Mouse (Mus musculus) heart, postnatal 0 days (tissue): ENCODE measurements around the gene Pcsk5. TPM values are rescaled to one million over a fixed set of nuclear protein-coding genes. Genes with fewer than 3 reads are reported as not detected.
A peak's percentile ranks its signal among the peaks of the same experiment; 100 is the strongest.

Experiments
- ATAC-seq: fragments of 200-750 bp; cut with Nextera tagmentation; 2 replicates; pipeline ENCODE4 v1.8.0; 2017; ENCODE audit warnings: low read depth, moderate number of reproducible peaks, moderate library complexity; ENCODE audit not compliant: insufficient read depth
- DNase-seq: peaks from one replicate; pipeline ENCODE4 v3.0.0-alpha.2; 2016; ENCODE audit warnings: low spot score
- H3K27ac ChIP-seq: fragments of 300-500 bp; sonication (generic); 2 replicates; pipeline ENCODE4 v1.5.1; 2014; ENCODE audit warnings: low read depth, mild to moderate bottlenecking
- H3K27me3 ChIP-seq: fragments of 300-500 bp; sonication (generic); 2 replicates; pipeline ENCODE4 v1.6.1; 2014; ENCODE audit warnings: low read length, mixed read lengths; ENCODE audit not compliant: control insufficient read depth, insufficient read depth
- H3K36me3 ChIP-seq: fragments of 300-500 bp; sonication (generic); replicated peaks from 2 replicates; pipeline ENCODE4 v1.6.1; 2014; ENCODE audit warnings: low read length, mixed read lengths; ENCODE audit not compliant: control insufficient read depth, insufficient read depth
- H3K4me1 ChIP-seq: fragments of 300-500 bp; sonication (generic); 2 replicates; pipeline ENCODE4 v1.6.1; 2014; ENCODE audit warnings: antibody characterized with exemption; ENCODE audit not compliant: control insufficient read depth, insufficient read depth
- H3K4me2 ChIP-seq: fragments of 300-500 bp; sonication (generic); 2 replicates; pipeline ENCODE4 v1.6.1; 2014; ENCODE audit warnings: low read depth, mild to moderate bottlenecking, low read length, moderate library complexity
- H3K4me3 ChIP-seq: fragments of 300-500 bp; sonication (generic); 2 replicates; pipeline ENCODE4 v1.5.1; 2014; ENCODE audit warnings: low read depth, low read length
- H3K9ac ChIP-seq: fragments of 300-500 bp; sonication (generic); replicated peaks from 2 replicates; pipeline ENCODE4 v1.6.1; 2014; ENCODE audit warnings: low read depth, low read length, mixed read lengths
- H3K9me3 ChIP-seq: fragments of 300-500 bp; sonication (generic); replicated peaks from 2 replicates; pipeline ENCODE4 v1.6.1; 2016; ENCODE audit warnings: low read length; ENCODE audit not compliant: control insufficient read depth
- CTCF ChIP-seq: IDR thresholded peaks from 2 replicates; pipeline ENCODE4 v1.5.1; 2016; ENCODE audit warnings: antibody characterized with exemption, control low read depth, low read depth
- EP300 ChIP-seq: IDR thresholded peaks from 2 replicates; pipeline ENCODE4 v1.6.1; 2016; ENCODE audit warnings: antibody characterized with exemption, low read depth
- WGBS: fragments of 180-500 bp; shearing (Covaris S2); extraction: QIAGEN DNeasy Blood & Tissue Kit; methylation state at CpG from one replicate; pipeline ENCODE4 v1.1.7; 2014; 5-methylcytosine and 5-hydroxymethylcytosine counted together
- polyA plus RNA-seq: library from polyadenylated mRNA; unstranded; fragments of >200 nt; fragmentation: Nextera tagmentation; extraction: Ambion mirVana; gene quantifications from 2 replicates; pipeline ENCODE4 v1.2.1, GENCODE M21; 2015
- total RNA-seq: library from RNA; depleted of rRNA; stranded (reverse); fragments of >200 nt; gene quantifications from 2 replicates; pipeline ENCODE4 v1.2.3, GENCODE M21; 2014; ENCODE audit warnings: low replicate concordance

Gene Pcsk5
- total and polyA plus RNA-seq, 2 experiments from 2014 or later = 4.8 to 7.9 TPM

GRCm38 (mm10) chr19:17650831-17651502 is 186.5 kb downstream of the Pcsk5 start:
- Histone ChIP-seq H3K9me3 (no peaks in the 10 kb centered on the region), H3K27ac (no peak overlapping the region), H3K4me3 (no peak overlapping the region), H3K36me3 (no peaks in the 10 kb centered on the region), H3K27me3 (no peaks in the 10 kb centered on the region), H3K9ac (no peak overlapping the region), H3K4me1 (no peaks in the 10 kb centered on the region), H3K4me2 (no peak overlapping the region)
- DNase-seq = no peak
- WGBS = 61% methylated on average over 5 of the region's 5 CpGs
- ATAC-seq = no peak
- no peak for TF ChIP-seq CTCF
- TF ChIP-seq EP300 = no peak

- TF ChIP-seq CTCF (no peak), EP300 (no peak)
- no peaks in the 10 kb centered on the region for H3K9me3 ChIP-seq
- no peak overlapping the region for H3K27ac ChIP-seq
- ATAC-seq (no peak), DNase-seq (no peak)
- no peaks in the 10 kb centered on the region for H3K36me3 ChIP-seq
- no peaks in the 10 kb centered on the region for H3K4me1 ChIP-seq
- no peak overlapping the region for H3K4me3 ChIP-seq
- no peak overlapping the region for H3K4me2 ChIP-seq
- no peak overlapping the region for H3K9ac ChIP-seq
- H3K27me3 ChIP-seq = no peaks in the 10 kb centered on the region
- 90% methylated on average over 3 of the region's 3 CpGs for WGBS
These were observed 187.5 kb downstream of the Pcsk5 start for GRCm38 (mm10) chr19:17649967-17650366.

GRCm38 (mm10) chr19:17643128-17643797 is 194.2 kb downstream of the Pcsk5 start:
- H3K9ac ChIP-seq = no peak overlapping the region
- no peaks in the 10 kb centered on the region for H3K36me3 ChIP-seq
- H3K27me3 ChIP-seq = no peaks in the 10 kb centered on the region
- H3K4me3 ChIP-seq = no peak overlapping the region
- DNase-seq (no peak), ATAC-seq (no peak)
- TF ChIP-seq EP300 (no peak), CTCF (no peak)
- no peaks in the 10 kb centered on the region for H3K4me1 ChIP-seq
- H3K27ac ChIP-seq = no peak overlapping the region
- H3K9me3 ChIP-seq = no peaks in the 10 kb centered on the region
- WGBS = 50% methylated on average over 3 of the region's 3 CpGs
- no peak overlapping the region for H3K4me2 ChIP-seq

- H3K36me3 ChIP-seq = no peaks in the 10 kb centered on the region
- no peak for DNase-seq
- no peaks in the 10 kb centered on the region for H3K27me3 ChIP-seq
- H3K4me2 ChIP-seq = no peak overlapping the region
- H3K9ac ChIP-seq = no peak overlapping the region
- peak; percentile 47 for ATAC-seq
- H3K4me1 ChIP-seq = no peaks in the 10 kb centered on the region
- no peak overlapping the region for H3K4me3 ChIP-seq
- WGBS = 36% methylated on average over 6 of the region's 6 CpGs
- no peak overlapping the region for H3K27ac ChIP-seq
- TF ChIP-seq EP300 (no peak), CTCF (no peak)
- no peaks in the 10 kb centered on the region for H3K9me3 ChIP-seq
These were observed 201.4 kb downstream of the Pcsk5 start for GRCm38 (mm10) chr19:17635984-17636383.

- Histone ChIP-seq H3K27me3 (no peaks in the 10 kb centered on the region), H3K4me1 (no peaks in the 10 kb centered on the region), H3K9ac (no peak overlapping the region), H3K9me3 (no peaks in the 10 kb centered on the region), H3K4me2 (no peak overlapping the region), H3K36me3 (no peaks in the 10 kb centered on the region), H3K4me3 (no peak overlapping the region), H3K27ac (no peak overlapping the region)
- ATAC-seq = no peak
- DNase-seq = no peak
- TF ChIP-seq CTCF (no peak), EP300 (no peak)
- 79% methylated on average over 4 of the region's 4 CpGs for WGBS
These were observed 221.8 kb downstream of the Pcsk5 start for GRCm38 (mm10) chr19:17615646-17616045.

- Histone ChIP-seq H3K27ac (no peak overlapping the region), H3K4me2 (no peak overlapping the region), H3K9ac (no peak overlapping the region), H3K9me3 (no peaks in the 10 kb centered on the region), H3K36me3 (no peaks in the 10 kb centered on the region), H3K27me3 (no peaks in the 10 kb centered on the region), H3K4me1 (no peaks in the 10 kb centered on the region), H3K4me3 (no peak overlapping the region)
- TF ChIP-seq EP300 (no peak), CTCF (no peak)
- no peak for DNase-seq
- 84% methylated on average over 1 of the region's 1 CpGs for WGBS
- ATAC-seq = no peak
These were observed 230.9 kb downstream of the Pcsk5 start for GRCm38 (mm10) chr19:17606510-17606909.
